Mouse (Mus musculus): ENCODE results near the gene Npas1.

The Npas1 gene

GRCm38 (mm10) chr7:16415426-16415825, 62.1 kb downstream of the Npas1 start:
- peak; percentile 57 to 78 for DNase-seq

GRCm38 (mm10) chr7:16412930-16413329, 64.6 kb downstream of the Npas1 start:
- no peak for DNase-seq

- DNase-seq = no peak
These were observed 65.2 kb downstream of the Npas1 start for GRCm38 (mm10) chr7:16412220-16412896.

GRCm38 (mm10) chr7:16411100-16411499, 66.4 kb downstream of the Npas1 start:
- DNase-seq = no peak

- no peak for DNase-seq
These were observed 70.5 kb downstream of the Npas1 start for GRCm38 (mm10) chr7:16406978-16407377.
